ENCODE assay signal across 8 mouse cellular contexts in the genomic region with DNA sequence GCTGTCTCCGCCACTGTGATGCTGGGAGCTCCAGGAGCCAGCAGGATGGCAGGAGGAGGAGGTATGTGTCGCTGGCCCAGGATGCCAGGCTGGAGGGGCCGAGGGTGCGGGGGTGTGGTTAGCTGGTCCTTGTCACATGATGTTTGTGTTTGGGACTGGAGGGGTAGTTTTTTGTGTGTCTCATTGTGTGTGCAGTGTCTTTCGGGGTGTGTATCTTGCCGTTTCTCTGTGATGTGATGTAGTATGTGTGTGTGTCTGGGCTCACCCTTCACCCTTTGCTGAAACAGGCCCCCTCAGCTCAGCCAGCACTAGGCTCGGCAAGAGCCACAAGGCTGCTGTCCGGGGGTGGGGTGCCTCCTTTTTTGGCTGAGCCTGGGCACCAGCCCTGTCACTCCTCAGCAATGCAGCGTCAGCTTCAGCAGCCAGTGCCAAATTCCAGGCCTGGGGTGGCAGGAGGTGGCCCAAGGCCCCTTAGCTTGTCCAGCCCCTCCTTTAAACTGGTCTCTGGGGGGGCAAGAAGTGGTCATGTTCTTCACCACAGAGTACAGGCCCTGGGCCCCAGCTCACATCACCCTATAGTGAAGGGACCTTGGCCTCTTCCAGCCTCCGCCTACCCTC. TPM values are rescaled to one million over a fixed set of nuclear protein-coding genes. Genes with fewer than 3 reads are reported as not detected.
DNase-seq lines count a peak whose midpoint lies in the region; ATAC-seq lines count a peak whose summit lies in the region.

No protein-coding gene starts in this region.

- WGBS in limb, embryonic 10.5 days, result 29% methylated on average over 10 of the region's 10 CpGs
- 19% methylated on average over 10 of the region's 10 CpGs for WGBS in midbrain, embryonic 16.5 days

- ATAC-seq in midbrain, embryonic 16.5 days, result peak; percentile 44

- peak overlapping the region; percentile 81 for H3K27ac ChIP-seq in brown adipose tissue, adult 24 weeks (replicated peaks; ENCODE audit: low read depth, low read length)
- H3K27ac ChIP-seq in limb, embryonic 10.5 days, result peak overlapping the region; percentile 76
- H3K27ac ChIP-seq in midbrain, embryonic 16.5 days (ENCODE audit: low read length), result peak overlapping the region; percentile 72

- H3K27me3 ChIP-seq in limb, embryonic 10.5 days (ENCODE audit: low read depth, poor library complexity, severe bottlenecking), result no peaks in the 10 kb centered on the region
- H3K27me3 ChIP-seq in midbrain, embryonic 16.5 days (ENCODE audit: control insufficient read depth, insufficient read depth, low read depth, low read length), result no peaks in the 10 kb centered on the region

- H3K36me3 ChIP-seq in limb, embryonic 10.5 days, result peaks cover 90% of the 10 kb centered on the region
- H3K36me3 ChIP-seq in midbrain, embryonic 16.5 days (ENCODE audit: control insufficient read depth, insufficient read depth, low read length), result peaks cover 8% of the 10 kb centered on the region; the same call in 1 of the 2 replicates

- DNase-seq in ovary, adult 18-20 months (ENCODE audit: low spot score), result peak; percentile 44
- no peak for DNase-seq in ovary, postnatal 36 days (ENCODE audit: low spot score)
- DNase-seq in heart, adult 11 months, result peak; percentile 97
- DNase-seq in limb, embryonic 10.5 days (ENCODE audit: low spot score), result no peak
- no peak for DNase-seq in thymus, postnatal 10 days (ENCODE audit: low spot score in 2 of 2)
- DNase-seq in thymus, postnatal 36 days, result no peak

- peak overlapping the region; percentile 88 for H3K4me2 ChIP-seq in midbrain, embryonic 16.5 days (ENCODE audit: low read length)

- peaks cover 10% of the 10 kb centered on the region; the same call in 1 of the 2 replicates for H3K4me1 ChIP-seq in brown adipose tissue, adult 24 weeks (ENCODE audit: control insufficient read depth, insufficient read depth, insufficient read length, low read length)
- H3K4me1 ChIP-seq in limb, embryonic 10.5 days, result peaks cover 42% of the 10 kb centered on the region
- H3K4me1 ChIP-seq in midbrain, embryonic 16.5 days (ENCODE audit: control insufficient read depth, insufficient read depth, low read length), result peaks cover 35% of the 10 kb centered on the region

- peak overlapping the region; percentile 50 for H3K4me3 ChIP-seq in brown adipose tissue, adult 24 weeks (ENCODE audit: insufficient read depth, low read depth, low read length)
- H3K4me3 ChIP-seq in limb, embryonic 10.5 days, result peak overlapping the region; percentile 51
- H3K4me3 ChIP-seq in midbrain, embryonic 16.5 days (ENCODE audit: low read depth, low read length), result peak overlapping the region; percentile 58

- peak overlapping the region; percentile 85 for H3K9ac ChIP-seq in midbrain, embryonic 16.5 days (ENCODE audit: low read depth, low read length)

- no peaks in the 10 kb centered on the region for H3K9me3 ChIP-seq in limb, embryonic 10.5 days (replicated peaks)
- H3K9me3 ChIP-seq in midbrain, embryonic 16.5 days (replicated peaks; ENCODE audit: control insufficient read depth, low read length, poor library complexity, severe bottlenecking), result no peaks in the 10 kb centered on the region

RNA-seq across cellular contexts. Expression of a gene that starts 35.1 kb away (rescaled TPM):
- polyA plus RNA-seq in brown adipose tissue, adult 24 weeks (2012; ENCODE audit: insufficient read depth, insufficient read length, missing spikeins), result 5.5 and 6.7 TPM in 2 replicates
- 3.5 and 3.9 TPM in 2 replicates for polyA plus RNA-seq in limb, embryonic 10.5 days (2016; fragmentation: Nextera tagmentation; extraction: Ambion mirVana)
- polyA plus RNA-seq in midbrain, embryonic 16.5 days (2015; fragmentation: Nextera tagmentation; extraction: Ambion mirVana), result 8.6 and 9.6 TPM in 2 replicates

RNA-seq across cellular contexts. Expression of a gene that starts 49.7 kb away (rescaled TPM):
- not detected in 2 replicates for polyA plus RNA-seq in brown adipose tissue, adult 24 weeks (2012; ENCODE audit: insufficient read depth, insufficient read length, missing spikeins)
- polyA plus RNA-seq in limb, embryonic 10.5 days (2016; fragmentation: Nextera tagmentation; extraction: Ambion mirVana), result 0.49 and 0.54 TPM in 2 replicates
- polyA plus RNA-seq in midbrain, embryonic 16.5 days (2015; fragmentation: Nextera tagmentation; extraction: Ambion mirVana), result 1.2 and 1.3 TPM in 2 replicates

Comparison
In these comparisons a context has a peak if more than half of its experiments do, and no peak if none do; other contexts are left out.
1. DNase-seq: peak in ovary, adult 18-20 months (single experiment) and heart, adult 11 months (single experiment); none in ovary, postnatal 36 days (single experiment), limb, embryonic 10.5 days (single experiment), thymus, postnatal 10 days (0 of 2) and thymus, postnatal 36 days (0 of 2).
2. Peak in every context shown above with its lines, with median percentiles within 50 percentile points of each other: H3K27ac ChIP-seq and H3K4me3 ChIP-seq.